Mouse (Mus musculus): Measurements from ENCODE around the gene Gpr158. TPM values are rescaled to one million over a fixed set of nuclear protein-coding genes. Genes with fewer than 3 reads are reported as not detected.
"Not testable (repeated sequence)": the region's sequence is repeated elsewhere in the genome, so short reads cannot be mapped to it uniquely, and the experiment has no call there.

The Gpr158 gene
- polyA plus RNA-seq, 1 experiment: not detected

- TF ChIP-seq POLR2A (IDR thresholded peaks at IDR 0.05; ENCODE audit: borderline replicate concordance, low read depth, low read length) (no peak), CTCF (IDR thresholded peaks at IDR 0.05; ENCODE audit: low read depth, low read length) (no peak)
- Histone ChIP-seq H3K4me1 (ENCODE audit: control insufficient read depth, insufficient read depth, low read length) (no peaks in the 10 kb centered on the region), H3K4me3 (ENCODE audit: insufficient read depth, low read length) (no peak overlapping the region), H3K27ac (ENCODE audit: insufficient read depth, low read depth, low read length) (no peak overlapping the region)
Measured at GRCm38 (mm10) chr2:21407443-21407985, 40.2 kb downstream of the Gpr158 start.

- Histone ChIP-seq H3K4me3 (ENCODE audit: insufficient read depth, low read length) (no peak overlapping the region), H3K4me1 (ENCODE audit: control insufficient read depth, insufficient read depth, low read length) (no peaks in the 10 kb centered on the region), H3K27ac (ENCODE audit: insufficient read depth, low read depth, low read length) (no peak overlapping the region)
- TF ChIP-seq POLR2A (IDR thresholded peaks at IDR 0.05; ENCODE audit: borderline replicate concordance, low read depth, low read length) (no peak), CTCF (IDR thresholded peaks at IDR 0.05; ENCODE audit: low read depth, low read length) (no peak)
Measured at GRCm38 (mm10) chr2:21408821-21409220, 41.5 kb downstream of the Gpr158 start.

- H3K27ac ChIP-seq (ENCODE audit: insufficient read depth, low read depth, low read length): no peak overlapping the region
- H3K4me1 ChIP-seq (ENCODE audit: control insufficient read depth, insufficient read depth, low read length): no peaks in the 10 kb centered on the region
- TF ChIP-seq CTCF (IDR thresholded peaks at IDR 0.05; ENCODE audit: low read depth, low read length) (no peak), POLR2A (IDR thresholded peaks at IDR 0.05; ENCODE audit: borderline replicate concordance, low read depth, low read length) (no peak)
- no peak overlapping the region for H3K4me3 ChIP-seq (ENCODE audit: insufficient read depth, low read length)
Measured at GRCm38 (mm10) chr2:21430288-21430687, 62.9 kb downstream of the Gpr158 start.

- no peak overlapping the region for H3K4me3 ChIP-seq (ENCODE audit: insufficient read depth, low read length)
- H3K27ac ChIP-seq (ENCODE audit: insufficient read depth, low read depth, low read length): no peak overlapping the region
- TF ChIP-seq POLR2A (IDR thresholded peaks at IDR 0.05; ENCODE audit: borderline replicate concordance, low read depth, low read length) (no peak), CTCF (IDR thresholded peaks at IDR 0.05; ENCODE audit: low read depth, low read length) (no peak)
- H3K4me1 ChIP-seq (ENCODE audit: control insufficient read depth, insufficient read depth, low read length): no peaks in the 10 kb centered on the region
Measured at GRCm38 (mm10) chr2:21431182-21431581, 63.8 kb downstream of the Gpr158 start.

- H3K4me3 ChIP-seq (ENCODE audit: insufficient read depth, low read length): no peak overlapping the region
- no peak overlapping the region for H3K27ac ChIP-seq (ENCODE audit: insufficient read depth, low read depth, low read length)
- H3K4me1 ChIP-seq (ENCODE audit: control insufficient read depth, insufficient read depth, low read length): no peaks in the 10 kb centered on the region
- TF ChIP-seq POLR2A (IDR thresholded peaks at IDR 0.05; ENCODE audit: borderline replicate concordance, low read depth, low read length): no peak
- no peak for TF ChIP-seq CTCF (IDR thresholded peaks at IDR 0.05; ENCODE audit: low read depth, low read length)
Measured at GRCm38 (mm10) chr2:21439626-21440025, 72.3 kb downstream of the Gpr158 start.

- H3K27ac ChIP-seq (ENCODE audit: insufficient read depth, low read depth, low read length); H3K4me3 ChIP-seq (ENCODE audit: insufficient read depth, low read length); H3K4me1 ChIP-seq (ENCODE audit: control insufficient read depth, insufficient read depth, low read length): not testable (repeated sequence)
Measured at GRCm38 (mm10) chr2:21460606-21461005, 93.3 kb downstream of the Gpr158 start.

GRCm38 (mm10) chr2:21474957-21475356 lies 107.6 kb downstream of the Gpr158 start:
- no peak overlapping the region for H3K27ac ChIP-seq (ENCODE audit: insufficient read depth, low read depth, low read length)
- no peaks in the 10 kb centered on the region for H3K4me1 ChIP-seq (ENCODE audit: control insufficient read depth, insufficient read depth, low read length)
- TF ChIP-seq POLR2A (IDR thresholded peaks at IDR 0.05; ENCODE audit: borderline replicate concordance, low read depth, low read length) (no peak), CTCF (IDR thresholded peaks at IDR 0.05; ENCODE audit: low read depth, low read length) (no peak)
- H3K4me3 ChIP-seq (ENCODE audit: insufficient read depth, low read length): no peak overlapping the region

- no peak overlapping the region for H3K4me3 ChIP-seq (ENCODE audit: insufficient read depth, low read length)
- no peak overlapping the region for H3K27ac ChIP-seq (ENCODE audit: insufficient read depth, low read depth, low read length)
- no peaks in the 10 kb centered on the region for H3K4me1 ChIP-seq (ENCODE audit: control insufficient read depth, insufficient read depth, low read length)
- TF ChIP-seq POLR2A (IDR thresholded peaks at IDR 0.05; ENCODE audit: borderline replicate concordance, low read depth, low read length) (no peak), CTCF (IDR thresholded peaks at IDR 0.05; ENCODE audit: low read depth, low read length) (no peak)
Measured at GRCm38 (mm10) chr2:21496881-21497280, 129.5 kb downstream of the Gpr158 start.

- no peak for TF ChIP-seq POLR2A (IDR thresholded peaks at IDR 0.05; ENCODE audit: borderline replicate concordance, low read depth, low read length)
- TF ChIP-seq CTCF (IDR thresholded peaks at IDR 0.05; ENCODE audit: low read depth, low read length): no peak
- Histone ChIP-seq H3K27ac (ENCODE audit: insufficient read depth, low read depth, low read length) (no peak overlapping the region), H3K4me3 (ENCODE audit: insufficient read depth, low read length) (no peak overlapping the region), H3K4me1 (ENCODE audit: control insufficient read depth, insufficient read depth, low read length) (no peaks in the 10 kb centered on the region)
Measured at GRCm38 (mm10) chr2:21497965-21498364, 130.6 kb downstream of the Gpr158 start.

GRCm38 (mm10) chr2:21499399-21499798 lies 132.1 kb downstream of the Gpr158 start:
- no peak overlapping the region for H3K27ac ChIP-seq (ENCODE audit: insufficient read depth, low read depth, low read length)
- TF ChIP-seq CTCF (IDR thresholded peaks at IDR 0.05; ENCODE audit: low read depth, low read length) (no peak), POLR2A (IDR thresholded peaks at IDR 0.05; ENCODE audit: borderline replicate concordance, low read depth, low read length) (no peak)
- H3K4me1 ChIP-seq (ENCODE audit: control insufficient read depth, insufficient read depth, low read length): no peaks in the 10 kb centered on the region
- H3K4me3 ChIP-seq (ENCODE audit: insufficient read depth, low read length): no peak overlapping the region

GRCm38 (mm10) chr2:21507449-21507848 lies 140.1 kb downstream of the Gpr158 start:
- Histone ChIP-seq H3K4me1 (ENCODE audit: control insufficient read depth, insufficient read depth, low read length) (no peaks in the 10 kb centered on the region), H3K4me3 (ENCODE audit: insufficient read depth, low read length) (no peak overlapping the region), H3K27ac (ENCODE audit: insufficient read depth, low read depth, low read length) (no peak overlapping the region)
- TF ChIP-seq CTCF (IDR thresholded peaks at IDR 0.05; ENCODE audit: low read depth, low read length) (no peak), POLR2A (IDR thresholded peaks at IDR 0.05; ENCODE audit: borderline replicate concordance, low read depth, low read length) (no peak)
